Mouse (Mus musculus): ENCODE results near the gene Usp21. TPM values are rescaled to one million over a fixed set of nuclear protein-coding genes. Genes with fewer than 3 reads are reported as not detected.

Usp21 gene
- polyA plus RNA-seq, 1 experiment from 2014 or later, result 114 TPM

DNA sequence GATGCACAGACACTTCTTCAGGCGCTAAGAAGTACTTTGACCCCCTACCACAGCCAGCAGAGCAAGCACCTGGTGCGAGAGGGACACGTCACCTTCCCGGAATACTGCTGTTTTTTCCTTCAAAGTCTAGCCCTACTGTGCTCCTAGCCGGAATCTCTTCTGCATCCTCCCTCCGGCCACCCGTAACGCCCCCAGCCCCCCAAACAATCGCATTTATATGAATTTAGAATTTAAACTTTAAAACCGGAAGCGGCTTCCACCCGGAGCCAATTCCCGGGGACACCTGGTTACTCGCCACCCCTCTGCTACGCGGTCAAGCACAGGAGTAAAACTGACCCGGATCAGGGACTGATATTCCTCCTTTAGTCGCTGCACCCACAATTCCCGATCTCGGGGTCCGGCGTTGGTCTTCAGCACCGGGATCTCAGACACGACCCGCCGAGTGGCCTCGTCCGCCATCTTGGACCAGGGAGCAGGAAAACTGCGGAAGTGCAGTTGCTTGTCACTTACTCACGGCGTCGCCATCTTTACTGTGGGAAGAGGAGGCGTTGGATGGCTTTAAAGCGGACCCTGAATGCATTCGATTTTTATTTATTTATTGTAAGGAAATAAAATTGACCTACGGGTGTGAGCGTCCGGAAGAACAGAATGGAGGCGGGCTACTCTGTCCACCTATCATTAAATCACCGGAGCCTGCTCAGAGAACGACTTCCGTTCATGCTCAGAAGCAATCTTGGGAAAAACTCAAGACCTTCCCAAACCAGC, 6.7 kb upstream of the Usp21 start, which contains the start of gene Ufc1:
Gene Ufc1, minus strand, starts transcription at position 727 of the 765 bp plus-strand sequence.
- Histone ChIP-seq H3K9ac (ENCODE audit: low read length) (peak within 1 kb of the TSS; percentile 84), H3K4me3 (ENCODE audit: low read depth, low read length) (peak within 1 kb of the TSS; percentile 59), H3K27ac (replicated peaks; ENCODE audit: low read depth, low read length) (peak within 1 kb of the TSS; percentile 86), H3K27me3 (ENCODE audit: control insufficient read depth, insufficient read depth, low read length) (no peaks in the 10 kb centered on the region), H3K4me1 (ENCODE audit: control insufficient read depth, insufficient read depth, low read length) (peaks cover 4% of the 10 kb centered on the region; the same call in 1 of the 2 replicates), H3K36me3 (ENCODE audit: control insufficient read depth, insufficient read depth, low read length) (peaks cover 6% of the 10 kb centered on the region; the same call in 1 of the 2 replicates), H3K9me3 (ENCODE audit: control insufficient read depth, low read length) (no peaks in the 10 kb centered on the region), H3K4me2 (ENCODE audit: low read depth, severe bottlenecking) (peak within 1 kb of the TSS; percentile 64)
- ATAC-seq (ENCODE audit: insufficient number of reproducible peaks, low FRiP score, low TSS enrichment, low read depth) (peak; percentile 78), DNase-seq (ENCODE audit: low spot score) (peak; percentile 86)
- under 1% methylated on average over 42 of the region's 42 CpGs for WGBS

DNA sequence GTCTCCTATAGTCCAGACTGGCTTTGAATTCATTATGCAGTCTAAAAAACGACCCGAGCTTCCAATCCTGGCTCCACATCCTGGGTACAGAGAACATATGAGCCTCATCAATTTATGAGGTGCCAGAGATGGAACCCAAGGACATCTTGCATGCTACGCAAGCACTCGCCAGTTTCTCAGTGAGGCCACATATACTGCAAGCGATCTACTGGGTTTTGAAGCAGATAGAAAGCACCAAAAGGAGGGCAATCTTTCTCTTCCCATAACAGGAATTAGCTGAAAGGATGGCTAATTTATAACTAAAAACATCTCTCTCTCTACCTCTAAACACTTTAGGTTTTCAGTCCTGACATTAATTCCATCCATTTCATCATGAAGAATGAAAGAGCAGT, 6.1 kb upstream of the Usp21 start:
- H3K9me3 ChIP-seq (ENCODE audit: control insufficient read depth, low read length), result no peaks in the 10 kb centered on the region
- H3K4me1 ChIP-seq (ENCODE audit: control insufficient read depth, insufficient read depth, low read length), result peaks cover 4% of the 10 kb centered on the region; the same call in 1 of the 2 replicates
- H3K4me3 ChIP-seq (ENCODE audit: low read depth, low read length), result peak overlapping the region; percentile 59
- no peaks in the 10 kb centered on the region for H3K27me3 ChIP-seq (ENCODE audit: control insufficient read depth, insufficient read depth, low read length)
- H3K36me3 ChIP-seq (ENCODE audit: control insufficient read depth, insufficient read depth, low read length), result peaks cover 6% of the 10 kb centered on the region; the same call in 1 of the 2 replicates
- 37% methylated on average over 5 of the region's 5 CpGs for WGBS
- ATAC-seq (ENCODE audit: insufficient number of reproducible peaks, low FRiP score, low TSS enrichment, low read depth) (no peak), DNase-seq (ENCODE audit: low spot score) (no peak)
- H3K27ac ChIP-seq (replicated peaks; ENCODE audit: low read depth, low read length), result peak overlapping the region; percentile 86; the same call in 1 of the 2 replicates
- H3K4me2 ChIP-seq (ENCODE audit: low read depth, severe bottlenecking), result peak overlapping the region; percentile 64
- H3K9ac ChIP-seq (ENCODE audit: low read length), result peak overlapping the region; percentile 84

DNA sequence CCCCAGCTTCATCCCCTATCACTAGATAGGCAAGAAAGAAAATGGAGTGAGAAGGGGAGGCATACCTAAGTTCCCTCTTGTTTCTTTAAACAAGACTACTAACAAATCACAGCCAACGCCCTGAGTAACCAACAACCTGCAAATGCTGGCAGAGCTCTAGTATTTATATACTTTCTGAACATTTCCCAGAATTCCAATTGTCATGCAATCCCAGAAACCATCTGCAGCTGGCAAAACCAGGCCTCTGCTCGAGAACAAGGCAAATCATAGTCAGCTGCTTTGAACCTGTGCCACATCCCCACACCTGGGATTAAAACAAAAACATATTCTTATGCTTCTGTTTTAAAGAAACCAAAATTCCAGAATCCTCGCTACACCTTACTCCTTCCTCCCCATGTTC, 5.6 kb upstream of the Usp21 start:
- Histone ChIP-seq H3K9ac (ENCODE audit: low read length) (no peak overlapping the region), H3K27me3 (ENCODE audit: control insufficient read depth, insufficient read depth, low read length) (no peaks in the 10 kb centered on the region), H3K36me3 (ENCODE audit: control insufficient read depth, insufficient read depth, low read length) (peaks cover 6% of the 10 kb centered on the region; the same call in 1 of the 2 replicates), H3K9me3 (ENCODE audit: control insufficient read depth, low read length) (no peaks in the 10 kb centered on the region), H3K4me3 (ENCODE audit: low read depth, low read length) (no peak overlapping the region; the same call in 1 of the 2 replicates), H3K27ac (replicated peaks; ENCODE audit: low read depth, low read length) (no peak overlapping the region), H3K4me1 (ENCODE audit: control insufficient read depth, insufficient read depth, low read length) (peaks cover 4% of the 10 kb centered on the region; the same call in 1 of the 2 replicates), H3K4me2 (ENCODE audit: low read depth, severe bottlenecking) (peak overlapping the region; percentile 64)
- ATAC-seq (ENCODE audit: insufficient number of reproducible peaks, low FRiP score, low TSS enrichment, low read depth) (no peak), DNase-seq (ENCODE audit: low spot score) (no peak)
- WGBS, result 80% methylated on average over 3 of the region's 3 CpGs

DNA sequence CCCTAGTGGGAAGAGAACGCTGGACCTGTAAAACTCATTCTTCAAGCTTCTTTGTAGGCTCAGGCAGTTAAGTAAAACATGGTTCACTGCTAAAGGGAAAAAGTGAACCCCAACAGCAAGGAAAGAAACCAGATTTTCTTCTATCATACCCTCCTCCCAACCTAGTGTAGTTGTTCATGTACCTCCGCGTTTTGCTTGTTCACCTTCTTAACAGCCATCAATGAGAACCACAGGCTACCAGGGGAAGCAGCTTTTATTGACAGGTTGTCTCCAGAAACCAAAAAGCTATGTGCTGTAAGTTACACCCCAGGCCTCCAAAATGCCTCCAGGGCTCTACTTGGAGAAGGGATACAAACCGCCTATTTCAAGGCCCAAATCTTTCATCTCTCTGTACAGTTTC, 537 bp upstream of the Usp21 start:
- ATAC-seq (ENCODE audit: insufficient number of reproducible peaks, low FRiP score, low TSS enrichment, low read depth) (no peak), DNase-seq (ENCODE audit: low spot score) (no peak)
- Histone ChIP-seq H3K27me3 (ENCODE audit: control insufficient read depth, insufficient read depth, low read length) (no peaks in the 10 kb centered on the region), H3K4me3 (ENCODE audit: low read depth, low read length) (peak overlapping the region; percentile 85; the same call in 1 of the 2 replicates), H3K9me3 (ENCODE audit: control insufficient read depth, low read length) (no peaks in the 10 kb centered on the region), H3K4me2 (ENCODE audit: low read depth, severe bottlenecking) (peak overlapping the region; percentile 45; the same call in 1 of the 2 replicates), H3K36me3 (ENCODE audit: control insufficient read depth, insufficient read depth, low read length) (peaks cover 20% of the 10 kb centered on the region; the same call in 1 of the 2 replicates), H3K4me1 (ENCODE audit: control insufficient read depth, insufficient read depth, low read length) (peaks cover 5% of the 10 kb centered on the region; the same call in 1 of the 2 replicates), H3K27ac (replicated peaks; ENCODE audit: low read depth, low read length) (no peak overlapping the region), H3K9ac (ENCODE audit: low read length) (no peak overlapping the region)
- 65% methylated on average over 4 of the region's 4 CpGs for WGBS

DNA sequence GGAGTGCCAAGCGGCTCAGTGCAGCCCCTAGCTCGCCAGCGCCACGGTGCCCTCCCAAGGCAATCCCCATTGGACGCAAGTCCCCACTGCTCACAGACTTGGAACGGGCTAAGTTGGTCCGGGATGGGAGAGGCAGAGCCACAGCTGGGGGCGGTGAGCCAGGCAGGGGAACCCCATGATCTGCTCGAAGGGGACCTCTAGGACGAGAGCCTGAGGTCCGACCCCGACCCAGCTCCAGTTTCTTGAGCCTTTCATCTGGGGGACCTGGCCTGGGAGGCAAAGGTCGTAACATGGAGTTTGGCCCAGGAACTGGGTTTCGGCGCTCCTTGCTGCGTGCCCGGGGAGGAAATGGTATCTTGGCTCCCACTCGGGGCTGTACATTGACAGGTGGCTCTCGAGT, 1.3 kb downstream of the Usp21 start:
- Histone ChIP-seq H3K4me1 (ENCODE audit: control insufficient read depth, insufficient read depth, low read length) (peaks cover 7% of the 10 kb centered on the region; the same call in 1 of the 2 replicates), H3K27ac (replicated peaks; ENCODE audit: low read depth, low read length) (no peak overlapping the region), H3K36me3 (ENCODE audit: control insufficient read depth, insufficient read depth, low read length) (peaks cover 20% of the 10 kb centered on the region; the same call in 1 of the 2 replicates), H3K9me3 (ENCODE audit: control insufficient read depth, low read length) (no peaks in the 10 kb centered on the region), H3K27me3 (ENCODE audit: control insufficient read depth, insufficient read depth, low read length) (no peaks in the 10 kb centered on the region), H3K4me2 (ENCODE audit: low read depth, severe bottlenecking) (peak overlapping the region; percentile 45; the same call in 1 of the 2 replicates), H3K9ac (ENCODE audit: low read length) (no peak overlapping the region), H3K4me3 (ENCODE audit: low read depth, low read length) (no peak overlapping the region)
- ATAC-seq (ENCODE audit: insufficient number of reproducible peaks, low FRiP score, low TSS enrichment, low read depth), result no peak
- DNase-seq (ENCODE audit: low spot score), result no peak
- WGBS, result 90% methylated on average over 19 of the region's 19 CpGs

DNA sequence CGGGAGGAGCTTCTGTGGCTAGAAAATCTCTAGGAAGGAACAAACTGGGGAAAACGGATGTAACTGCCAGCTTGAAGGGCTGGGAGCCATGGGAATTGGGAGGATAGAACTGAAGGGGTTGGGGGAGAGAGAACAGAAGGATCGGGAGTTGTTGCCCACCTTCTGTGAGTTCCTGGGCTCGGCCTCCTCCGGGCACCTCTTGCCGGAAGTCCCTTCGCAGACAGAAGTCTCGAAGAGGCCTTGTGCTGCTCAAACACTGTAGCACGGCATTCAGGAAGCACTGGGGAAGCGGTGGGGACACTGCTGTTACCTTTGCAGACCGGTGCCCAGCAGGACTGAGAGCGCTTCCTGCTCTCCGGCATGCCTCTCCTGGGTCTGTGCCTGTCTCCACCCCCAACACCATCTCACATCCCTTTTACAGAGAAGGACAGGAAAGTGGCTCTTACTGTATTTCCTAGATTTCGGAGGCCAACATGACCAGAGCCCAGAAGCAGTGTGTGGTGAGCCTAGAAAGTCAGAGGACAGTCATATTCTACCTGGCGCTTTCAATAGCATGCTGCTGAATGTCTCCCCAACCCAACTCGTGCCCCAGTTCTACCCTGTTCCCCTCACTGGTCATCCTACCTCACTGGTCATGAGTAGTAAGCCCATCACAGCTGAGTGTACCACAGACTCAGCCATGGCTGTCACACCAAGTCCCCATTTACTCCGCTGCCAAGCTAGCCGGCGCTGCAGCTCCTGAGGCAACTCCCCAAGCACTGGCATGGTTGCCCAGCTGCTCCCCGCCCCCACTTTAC, 2.5 kb downstream of the Usp21 start:
- Histone ChIP-seq H3K4me3 (ENCODE audit: low read depth, low read length) (no peak overlapping the region), H3K9ac (ENCODE audit: low read length) (no peak overlapping the region), H3K36me3 (ENCODE audit: control insufficient read depth, insufficient read depth, low read length) (peaks cover 20% of the 10 kb centered on the region; the same call in 1 of the 2 replicates), H3K4me1 (ENCODE audit: control insufficient read depth, insufficient read depth, low read length) (peaks cover 9% of the 10 kb centered on the region; the same call in 1 of the 2 replicates), H3K9me3 (ENCODE audit: control insufficient read depth, low read length) (no peaks in the 10 kb centered on the region), H3K27ac (replicated peaks; ENCODE audit: low read depth, low read length) (no peak overlapping the region), H3K27me3 (ENCODE audit: control insufficient read depth, insufficient read depth, low read length) (no peaks in the 10 kb centered on the region), H3K4me2 (ENCODE audit: low read depth, severe bottlenecking) (no peak overlapping the region)
- WGBS, result 89% methylated on average over 20 of the region's 20 CpGs
- no peak for DNase-seq (ENCODE audit: low spot score)
- no peak for ATAC-seq (ENCODE audit: insufficient number of reproducible peaks, low FRiP score, low TSS enrichment, low read depth)

DNA sequence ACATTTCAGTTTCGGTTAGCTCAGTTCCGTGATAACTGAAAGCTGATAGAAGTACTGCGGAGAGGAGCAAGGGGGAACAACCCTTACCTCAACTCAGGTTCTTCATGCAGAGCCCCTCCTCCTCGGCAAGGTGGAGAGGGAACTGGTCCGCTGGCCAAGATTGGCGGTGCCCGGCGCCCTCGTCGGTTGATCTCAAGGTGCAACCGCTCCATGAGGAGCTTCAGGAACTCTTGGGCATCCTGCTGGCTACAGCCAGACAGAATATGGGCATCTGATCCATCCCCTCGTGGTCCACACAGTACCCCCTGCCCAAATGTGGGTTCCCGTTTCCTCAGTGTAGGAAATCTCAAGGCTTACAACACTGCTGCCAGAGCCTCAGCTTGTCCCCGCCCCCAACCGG, 3.3 kb downstream of the Usp21 start:
- DNase-seq (ENCODE audit: low spot score) (no peak), ATAC-seq (ENCODE audit: insufficient number of reproducible peaks, low FRiP score, low TSS enrichment, low read depth) (no peak)
- Histone ChIP-seq H3K27ac (replicated peaks; ENCODE audit: low read depth, low read length) (no peak overlapping the region), H3K4me1 (ENCODE audit: control insufficient read depth, insufficient read depth, low read length) (peaks cover 17% of the 10 kb centered on the region), H3K36me3 (ENCODE audit: control insufficient read depth, insufficient read depth, low read length) (peaks cover 14% of the 10 kb centered on the region; the same call in 1 of the 2 replicates), H3K9ac (ENCODE audit: low read length) (no peak overlapping the region), H3K4me3 (ENCODE audit: low read depth, low read length) (no peak overlapping the region), H3K27me3 (ENCODE audit: control insufficient read depth, insufficient read depth, low read length) (no peaks in the 10 kb centered on the region), H3K9me3 (ENCODE audit: control insufficient read depth, low read length) (no peaks in the 10 kb centered on the region), H3K4me2 (ENCODE audit: low read depth, severe bottlenecking) (no peak overlapping the region)
- WGBS, result 89% methylated on average over 15 of the region's 15 CpGs

Measured in limb, embryonic 11.5 days (tissue).